Mouse (Mus musculus): ENCODE results near the gene Nfia. TPM values are rescaled to one million over a fixed set of nuclear protein-coding genes. Genes with fewer than 3 reads are reported as not detected.

The Nfia gene
- total RNA-seq, 2 experiments from 2014 or later, result 57.0 to 57.8 TPM

- no peak for TF ChIP-seq CTCF (IDR thresholded peaks at IDR 0.05)
- Histone ChIP-seq H3K4me3 (no peak overlapping the region), H3K27ac (peak overlapping the region; percentile 25; the same call in 1 of the 2 replicates)
- DNase-seq, result no peak
- intact Hi-C loops (cut with DNase I), result no loop called here
Measured at GRCm38 (mm10) chr4:97879696-97880095, 107.2 kb downstream of the Nfia start.

GRCm38 (mm10) chr4:97880120-97881055 lies 107.9 kb downstream of the Nfia start:
- DNase-seq, result peak; percentile 39
- peak overlapping the region; percentile 16 for H3K27ac ChIP-seq
- no peak for TF ChIP-seq CTCF (IDR thresholded peaks at IDR 0.05)
- no peak overlapping the region for H3K4me3 ChIP-seq
- intact Hi-C loops (cut with DNase I), result no loop called here

- intact Hi-C loops (cut with DNase I), result no loop called here
- Histone ChIP-seq H3K27ac (peak overlapping the region; percentile 31; the same call in 1 of the 2 replicates), H3K4me3 (no peak overlapping the region)
- TF ChIP-seq CTCF (IDR thresholded peaks at IDR 0.05), result no peak
- DNase-seq, result no peak
Measured at GRCm38 (mm10) chr4:97885574-97885973, 113.0 kb downstream of the Nfia start.

- peak overlapping the region; percentile 31; the same call in 1 of the 2 replicates for H3K27ac ChIP-seq
- H3K4me3 ChIP-seq, result no peak overlapping the region
- intact Hi-C loops (cut with DNase I), result no loop called here
- TF ChIP-seq CTCF (IDR thresholded peaks at IDR 0.05), result no peak
- DNase-seq, result no peak
Measured at GRCm38 (mm10) chr4:97886220-97886619, 113.7 kb downstream of the Nfia start.

GRCm38 (mm10) chr4:97887228-97887627 lies 114.7 kb downstream of the Nfia start:
- H3K4me3 ChIP-seq, result no peak overlapping the region
- no peak overlapping the region for H3K27ac ChIP-seq
- TF ChIP-seq CTCF (IDR thresholded peaks at IDR 0.05), result no peak
- DNase-seq, result no peak
- intact Hi-C loops (cut with DNase I), result no loop called here

DNA sequence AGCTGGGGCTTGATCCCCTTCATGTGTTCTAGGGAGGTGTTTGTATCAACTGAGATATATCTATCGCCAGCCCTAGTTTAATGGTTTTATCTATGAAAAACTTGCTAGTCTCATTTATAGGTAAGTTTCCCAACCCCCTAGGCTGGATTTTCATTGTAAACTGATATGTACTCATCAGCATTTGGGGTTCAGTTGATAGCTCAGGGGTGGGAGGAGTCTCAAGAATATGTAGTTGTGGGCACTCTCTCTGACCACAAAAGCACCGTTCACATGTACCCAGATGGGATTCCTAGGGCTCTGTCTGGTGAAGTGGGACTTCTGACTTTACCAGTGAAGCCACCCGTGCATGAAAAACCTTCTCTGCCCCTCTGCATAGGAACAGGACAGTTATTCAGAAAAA lies 118.5 kb downstream of the Nfia start:
- TF ChIP-seq CTCF (IDR thresholded peaks at IDR 0.05), result no peak
- intact Hi-C loops (cut with DNase I), result no loop called here
- Histone ChIP-seq H3K4me3 (no peak overlapping the region), H3K27ac (no peak overlapping the region)
- no peak for DNase-seq

DNA sequence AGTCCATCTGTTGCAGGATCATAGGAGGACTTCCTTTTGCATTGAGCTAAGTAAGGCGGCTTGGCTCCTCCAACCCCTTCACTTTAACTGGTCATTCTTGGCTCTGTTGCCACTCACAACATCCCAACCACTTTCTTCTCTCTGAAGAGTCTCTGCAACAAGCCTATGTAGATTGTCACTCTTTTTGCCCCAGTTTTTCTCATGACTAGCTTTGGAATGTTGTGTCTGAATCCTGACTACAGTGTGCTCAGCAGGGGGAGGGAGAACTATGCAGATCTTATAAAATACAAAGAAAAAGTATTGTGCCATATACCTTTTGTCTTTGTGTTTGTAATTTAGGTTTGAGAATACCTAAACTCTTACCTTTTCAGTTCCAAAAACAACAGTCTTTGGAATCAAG lies 119.1 kb downstream of the Nfia start:
- H3K4me3 ChIP-seq, result no peak overlapping the region
- intact Hi-C loops (cut with DNase I), result no loop called here
- TF ChIP-seq CTCF (IDR thresholded peaks at IDR 0.05), result no peak
- no peak for DNase-seq
- H3K27ac ChIP-seq, result no peak overlapping the region

DNA sequence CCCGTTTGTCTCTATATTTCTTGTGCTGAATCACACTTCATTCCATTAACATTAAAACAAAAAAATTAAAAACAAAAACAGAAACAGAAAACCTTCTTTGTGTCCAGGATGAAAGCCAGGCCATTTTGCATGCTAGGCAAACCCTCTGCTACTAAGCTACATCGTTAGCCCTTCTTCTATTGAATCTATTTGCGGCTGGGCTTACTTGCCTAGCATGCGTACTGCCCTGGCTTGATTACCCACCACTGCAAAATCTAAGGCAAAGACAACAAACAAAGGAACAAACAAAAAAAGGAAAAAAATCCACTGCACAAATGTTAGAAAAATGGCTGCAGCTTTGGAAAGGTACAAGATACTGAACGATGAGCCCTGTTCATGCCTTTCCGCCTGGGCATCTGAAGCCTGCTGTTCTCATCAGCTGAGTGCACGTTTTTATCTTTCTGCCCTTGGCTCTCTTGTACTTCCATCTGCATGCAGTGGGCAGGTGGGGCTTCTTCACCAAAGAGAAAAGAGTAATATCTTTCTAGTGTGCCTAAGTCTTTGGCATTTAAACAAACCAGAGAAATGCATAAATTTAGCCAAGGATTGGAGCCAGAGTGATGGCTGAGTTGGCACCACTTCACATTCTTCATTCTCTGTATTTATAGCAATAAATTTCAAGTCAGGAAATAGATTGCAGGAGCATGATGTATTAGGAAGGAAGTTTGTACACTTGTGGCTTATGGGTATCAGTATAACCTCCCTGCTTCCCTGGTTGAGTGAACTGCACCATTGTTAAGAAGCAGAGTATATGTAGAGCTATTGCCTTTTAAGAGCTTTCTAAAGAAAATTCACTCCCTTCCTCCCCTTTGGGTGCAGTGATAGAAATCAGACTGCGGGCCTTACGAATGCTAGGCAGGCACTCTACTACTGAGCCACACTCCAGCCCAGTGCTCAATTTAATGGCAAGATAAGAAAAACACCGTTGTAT lies 121.7 kb downstream of the Nfia start:
- TF ChIP-seq CTCF (IDR thresholded peaks at IDR 0.05), result no peak
- intact Hi-C loops (cut with DNase I), result no loop called here
- no peak overlapping the region for H3K4me3 ChIP-seq
- H3K27ac ChIP-seq, result peak overlapping the region; percentile 24; the same call in 1 of the 2 replicates
- no peak for DNase-seq

GRCm38 (mm10) chr4:97895940-97896339 lies 123.4 kb downstream of the Nfia start:
- DNase-seq, result no peak
- Histone ChIP-seq H3K27ac (no peak overlapping the region), H3K4me3 (no peak overlapping the region)
- no peak for TF ChIP-seq CTCF (IDR thresholded peaks at IDR 0.05)
- intact Hi-C loops (cut with DNase I), result no loop called here

DNA sequence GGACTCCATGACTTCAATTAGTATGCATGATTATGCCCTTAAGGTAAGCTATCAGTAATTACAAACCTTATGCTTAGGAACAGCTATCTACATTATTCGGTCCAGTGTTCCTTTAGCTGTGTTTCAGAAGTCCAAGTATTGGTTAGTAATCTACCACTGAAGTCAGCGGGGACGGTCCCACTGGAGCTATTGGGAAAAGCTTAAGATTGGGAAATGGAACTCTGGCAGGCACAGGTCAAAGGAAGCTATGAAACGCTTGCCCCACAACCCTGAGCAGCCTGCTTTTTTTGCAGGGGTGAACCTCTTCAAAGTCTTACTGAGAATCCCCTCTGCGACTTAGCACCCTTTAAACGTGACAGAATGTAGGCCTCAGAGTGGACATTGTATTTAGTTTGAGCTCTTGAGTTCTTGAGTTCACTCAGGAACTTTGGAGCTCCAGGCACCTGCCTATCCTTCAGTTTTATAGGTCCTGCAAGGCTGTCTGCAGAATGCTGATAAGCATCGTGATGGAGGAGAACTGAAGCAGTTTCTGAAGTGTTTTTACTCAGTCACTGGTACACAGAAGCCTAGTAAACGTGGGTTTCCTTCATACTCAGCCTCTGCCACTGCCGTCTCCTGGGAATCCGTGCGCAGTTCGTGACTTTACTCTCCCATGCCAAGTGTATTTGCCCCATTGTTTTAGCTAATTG lies 127.9 kb downstream of the Nfia start:
- no peak overlapping the region for H3K4me3 ChIP-seq
- H3K27ac ChIP-seq, result no peak overlapping the region
- no peak for TF ChIP-seq CTCF (IDR thresholded peaks at IDR 0.05)
- intact Hi-C loops (cut with DNase I), result no loop called here
- DNase-seq, result peak; percentile 38

GRCm38 (mm10) chr4:97905826-97906225 lies 133.3 kb downstream of the Nfia start:
- intact Hi-C loops (cut with DNase I), result loop anchor here (5.0 kb wide), 2 partner anchors 34 to 129 kb away; partner anchors contain the start of gene E130114P18Rik
- no peak for DNase-seq
- TF ChIP-seq CTCF (IDR thresholded peaks at IDR 0.05), result no peak
- no peak overlapping the region for H3K4me3 ChIP-seq
- peak overlapping the region; percentile 2; the same call in 1 of the 2 replicates for H3K27ac ChIP-seq

DNA sequence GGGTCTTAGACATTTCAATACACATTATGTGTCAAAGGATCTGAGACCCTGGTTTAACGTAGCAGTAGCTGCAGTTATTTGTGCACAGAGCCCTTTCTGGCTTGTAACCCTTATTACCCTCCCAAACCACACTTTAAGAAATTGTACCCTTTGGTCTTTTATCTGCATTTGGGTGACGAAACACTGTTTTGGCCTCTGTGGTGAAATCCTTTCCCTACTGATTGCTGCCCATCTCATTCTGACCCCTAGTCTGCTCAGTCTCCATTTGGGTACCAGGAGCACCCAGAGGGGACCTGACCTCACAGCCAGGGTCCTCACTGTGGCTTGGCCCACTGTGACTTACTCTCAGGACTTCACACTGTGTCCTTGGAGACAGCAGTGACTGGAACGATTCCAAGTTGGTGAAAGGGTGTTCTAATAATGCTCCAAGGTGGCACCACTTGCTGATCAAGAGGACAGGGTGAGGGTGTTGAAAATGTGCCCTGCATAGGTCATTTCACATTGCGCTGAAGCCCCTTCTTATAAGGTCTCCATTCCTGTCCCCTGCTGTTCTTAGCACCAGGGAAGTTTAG lies 136.1 kb downstream of the Nfia start:
- peak overlapping the region; percentile 63 for H3K27ac ChIP-seq
- peak; percentile 37 for DNase-seq
- H3K4me3 ChIP-seq, result no peak overlapping the region
- TF ChIP-seq CTCF (IDR thresholded peaks at IDR 0.05), result no peak
- intact Hi-C loops (cut with DNase I), result loop anchor here (5.0 kb wide), 2 partner anchors 36 to 131 kb away; partner anchors contain the start of gene E130114P18Rik
